32 mouse cellular contexts compared by ENCODE assay signal in genomic region chr2:163058981-163059380, GRCm38 (mm10). TPM values are rescaled to one million over a fixed set of nuclear protein-coding genes. Genes with fewer than 3 reads are reported as not detected.
"Had no signal": no experiment of that assay in that cellular context is flagged by ENCODE, and none has a peak within 500 bp of the region (broad histone marks: within the 10 kb centered on the region; RNA-seq: fewer than 3 reads in every experiment).

No protein-coding gene starts in this region.

RNA-seq across cellular contexts. Expression of gene Mybl2, which starts 4.5 kb away (rescaled TPM):
- total RNA-seq: gastrocnemius, adult 2 months had no signal

RNA-seq across cellular contexts. Expression of gene Gtsf1l, which starts 28.7 kb away (rescaled TPM):
- total RNA-seq: gastrocnemius, adult 2 months; gastrocnemius, postnatal 10 days; gastrocnemius, postnatal 25 days; gastrocnemius, postnatal 4 days; granulocyte monocyte progenitor cell, adult 5-6 weeks; heart, adult 18-20 months; heart, adult 8-10 months; heart, postnatal 10 days; heart, postnatal 25 days; heart, postnatal 4 days; layer of hippocampus, adult 2 months; layer of hippocampus, postnatal 10 days; layer of hippocampus, postnatal 25 days; left cerebral cortex, adult 2 months; left cerebral cortex, postnatal 14 days; left cerebral cortex, postnatal 36 days had no signal
- polyA plus RNA-seq: heart, embryonic 10.5 days; heart, embryonic 12.5 days; heart, embryonic 14.5 days; heart, embryonic 16.5 days; hindbrain, embryonic 10.5 days; hindbrain, embryonic 12.5 days; hindbrain, embryonic 16.5 days; inflammation-experienced regulatory T-cells, adult 6 months; intestine, embryonic 15.5 days; intestine, postnatal 0 days; kidney, embryonic 14.5 days; kidney, embryonic 16.5 days; limb, embryonic 10.5 days; limb, embryonic 12.5 days; limb, embryonic 14.5 days; liver, embryonic 11.5 days had no signal
